Mouse (Mus musculus): ENCODE data around the gene Gm20696.

Gene Gm20696

DNA sequence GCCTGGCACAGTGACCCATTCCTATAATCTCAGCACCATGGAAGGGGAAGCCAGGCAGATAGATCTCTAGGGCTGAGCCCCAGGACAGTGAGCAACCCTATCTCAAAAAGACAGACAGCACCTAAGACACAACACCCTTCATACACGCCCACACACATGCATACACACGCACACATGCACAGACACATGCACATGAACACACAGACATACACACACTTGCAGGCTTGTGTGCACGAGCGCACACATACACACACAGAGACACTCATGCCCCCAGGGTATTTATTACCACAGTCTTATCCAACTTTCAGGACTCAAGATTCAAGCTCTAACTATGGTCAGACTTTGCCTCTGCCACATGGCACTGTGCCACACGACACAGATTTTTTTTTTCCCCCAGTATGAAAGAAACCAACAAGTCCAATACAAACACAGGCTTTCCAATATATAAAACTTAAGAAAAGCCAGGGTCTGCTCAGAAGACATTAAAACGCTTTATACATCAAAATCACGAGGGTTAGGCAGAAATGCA is 182.3 kb downstream of the Gm20696 start:
- no peak for DNase-seq (ENCODE audit: low spot score)

DNA sequence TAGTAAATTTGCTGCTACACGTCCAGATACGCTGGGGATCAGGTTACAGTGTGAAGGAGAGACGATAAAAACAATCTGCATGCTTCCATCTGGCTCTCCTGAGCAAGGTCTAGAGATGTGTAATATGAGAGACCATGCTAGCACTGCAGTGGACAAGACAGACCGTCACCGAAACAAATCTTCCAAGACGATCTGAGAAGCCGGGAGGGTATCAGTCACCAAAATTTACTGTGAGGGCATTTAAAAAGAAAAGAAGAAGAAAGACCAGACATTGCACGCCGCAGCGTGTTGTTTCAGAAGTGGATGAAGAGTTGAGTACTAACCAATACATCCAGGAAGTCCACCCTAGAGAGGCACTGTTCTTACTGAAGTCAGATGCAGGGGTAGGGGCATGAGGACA is 183.0 kb downstream of the Gm20696 start:
- DNase-seq (ENCODE audit: low spot score): no peak

DNA sequence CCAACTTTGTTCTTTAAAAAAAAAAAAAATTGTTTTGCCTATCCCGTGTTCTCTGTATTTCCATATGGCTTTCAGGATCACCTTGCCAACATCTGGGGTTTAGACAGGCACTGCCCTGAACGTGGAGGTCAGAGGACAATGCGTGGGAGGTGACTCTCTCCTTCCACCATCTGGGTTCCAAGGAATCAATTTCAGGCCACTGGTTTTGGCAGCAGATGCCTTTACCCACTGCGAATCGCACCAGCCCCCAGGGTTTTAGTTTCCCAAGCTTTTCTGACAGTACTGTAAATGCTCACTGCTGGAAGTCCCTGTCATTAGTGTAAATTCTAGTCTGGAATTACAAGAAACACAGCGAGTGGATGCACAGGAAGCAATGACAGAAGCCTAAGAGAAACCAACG is 185.0 kb downstream of the Gm20696 start:
- no peak for DNase-seq (ENCODE audit: low spot score)

DNA sequence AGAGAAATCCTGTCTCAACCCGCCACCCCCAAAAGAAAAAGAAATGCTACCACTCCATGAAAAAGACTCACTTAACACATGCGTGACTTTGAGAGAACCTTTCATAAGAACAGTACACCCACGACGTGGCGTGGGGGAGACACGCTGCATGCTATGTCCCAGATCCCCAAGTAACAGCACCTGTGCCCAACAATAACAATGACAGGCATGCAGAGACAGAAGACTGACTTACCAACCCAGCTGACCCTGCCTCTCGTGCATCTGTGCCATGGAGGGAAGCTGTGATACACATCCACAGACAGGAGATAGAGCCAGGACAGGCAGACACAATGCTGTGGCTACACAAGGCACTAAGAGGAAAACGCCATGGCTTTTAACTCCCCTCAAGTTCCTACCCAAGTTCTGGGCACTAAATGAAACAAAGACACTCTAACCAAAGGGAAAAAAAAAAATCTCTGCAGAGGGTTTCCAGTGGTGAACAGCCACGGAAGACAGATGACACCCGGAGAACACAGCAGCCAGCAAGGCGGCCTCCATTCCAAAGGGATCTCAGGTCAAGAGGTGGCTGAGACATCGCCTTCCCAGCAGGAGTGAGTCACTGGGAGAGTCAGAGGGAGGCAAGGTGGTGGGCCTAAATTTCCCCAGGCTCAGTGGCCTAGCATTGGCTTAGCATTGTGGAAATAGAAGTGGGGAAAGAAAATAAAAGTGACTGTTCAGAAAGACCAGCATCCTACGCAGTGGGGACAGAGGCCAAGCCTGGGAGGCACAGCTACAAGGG is 187.5 kb downstream of the Gm20696 start:
- no peak for DNase-seq (ENCODE audit: low spot score)

DNA sequence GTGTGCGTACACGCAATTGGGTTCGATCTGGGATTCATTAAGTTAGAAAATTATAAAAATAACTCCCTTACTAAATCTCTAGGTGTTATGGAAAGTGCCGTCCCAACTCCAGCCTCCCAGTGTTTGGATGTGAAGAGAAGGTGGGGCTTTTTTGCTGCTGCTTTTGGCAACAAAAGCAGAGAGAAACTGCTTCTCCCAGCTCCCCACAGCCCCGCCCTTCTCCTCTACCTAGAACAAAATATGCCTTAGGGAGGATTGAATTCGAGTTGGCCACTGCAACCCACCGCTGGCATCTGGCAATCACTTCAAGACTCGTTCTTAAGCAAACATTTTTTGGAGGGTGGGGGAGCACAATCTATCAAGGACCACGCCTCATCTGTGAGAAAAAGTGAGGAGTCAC is 191.6 kb downstream of the Gm20696 start:
- no peak for DNase-seq (ENCODE audit: low spot score)

DNA sequence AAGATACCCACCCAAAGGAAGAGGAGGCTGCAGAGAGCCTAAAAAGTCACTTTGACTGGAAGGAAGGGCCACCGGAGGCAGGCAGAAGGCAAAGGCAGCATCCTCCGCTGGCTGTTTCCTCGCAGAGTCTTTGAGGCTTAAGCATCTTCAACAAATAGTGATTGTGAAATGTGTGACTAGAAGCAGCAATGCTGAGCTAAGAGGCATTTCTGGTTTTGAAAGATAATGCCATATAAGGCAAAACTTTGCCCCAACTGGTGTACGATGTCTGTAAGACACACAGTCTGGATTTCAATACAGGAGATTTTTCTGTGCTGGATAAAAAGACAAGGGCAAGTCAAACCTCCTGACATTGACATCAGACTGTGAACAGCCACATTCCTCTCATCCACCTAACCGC is 195.7 kb downstream of the Gm20696 start:
- no peak for DNase-seq (ENCODE audit: low spot score)

- no peak for DNase-seq (ENCODE audit: low spot score)
Observed at GRCm38 (mm10) chr6:99469134-99469834, 197.3 kb downstream of the Gm20696 start.

DNA sequence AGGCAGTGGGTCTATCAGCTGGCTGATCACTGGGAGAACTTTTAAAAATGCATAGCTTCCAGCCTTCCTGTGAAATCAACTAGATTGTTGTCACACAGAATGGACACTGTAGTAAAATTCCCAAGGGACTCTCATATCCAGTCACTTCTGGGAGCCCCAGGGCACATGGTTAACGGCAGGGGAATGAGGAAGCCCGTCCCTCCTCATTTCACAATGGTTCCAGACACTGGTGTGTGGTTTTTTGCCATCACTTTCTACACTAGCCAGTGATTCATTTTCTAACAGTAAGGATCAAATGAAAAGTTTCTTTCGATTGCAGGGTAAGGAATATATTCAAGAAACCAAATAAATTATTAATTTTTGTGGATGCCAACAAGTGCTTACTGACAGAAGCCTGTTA is 198.8 kb downstream of the Gm20696 start:
- no peak for DNase-seq (ENCODE audit: low spot score)

- no peak for DNase-seq (ENCODE audit: low spot score)
Observed at GRCm38 (mm10) chr6:99467109-99467508, 199.5 kb downstream of the Gm20696 start.

GRCm38 (mm10) chr6:99466354-99466753 is 200.2 kb downstream of the Gm20696 start:
- no peak for DNase-seq (ENCODE audit: low spot score)

- DNase-seq (ENCODE audit: low spot score): no peak
Observed at GRCm38 (mm10) chr6:99464449-99464848, 202.1 kb downstream of the Gm20696 start.

- no peak for DNase-seq (ENCODE audit: low spot score)
Observed at GRCm38 (mm10) chr6:99463906-99464305, 202.7 kb downstream of the Gm20696 start.

GRCm38 (mm10) chr6:99458775-99459174 is 207.8 kb downstream of the Gm20696 start:
- DNase-seq (ENCODE audit: low spot score): no peak

- DNase-seq (ENCODE audit: low spot score): no peak
Observed at GRCm38 (mm10) chr6:99453763-99454520, 212.7 kb downstream of the Gm20696 start.

DNA sequence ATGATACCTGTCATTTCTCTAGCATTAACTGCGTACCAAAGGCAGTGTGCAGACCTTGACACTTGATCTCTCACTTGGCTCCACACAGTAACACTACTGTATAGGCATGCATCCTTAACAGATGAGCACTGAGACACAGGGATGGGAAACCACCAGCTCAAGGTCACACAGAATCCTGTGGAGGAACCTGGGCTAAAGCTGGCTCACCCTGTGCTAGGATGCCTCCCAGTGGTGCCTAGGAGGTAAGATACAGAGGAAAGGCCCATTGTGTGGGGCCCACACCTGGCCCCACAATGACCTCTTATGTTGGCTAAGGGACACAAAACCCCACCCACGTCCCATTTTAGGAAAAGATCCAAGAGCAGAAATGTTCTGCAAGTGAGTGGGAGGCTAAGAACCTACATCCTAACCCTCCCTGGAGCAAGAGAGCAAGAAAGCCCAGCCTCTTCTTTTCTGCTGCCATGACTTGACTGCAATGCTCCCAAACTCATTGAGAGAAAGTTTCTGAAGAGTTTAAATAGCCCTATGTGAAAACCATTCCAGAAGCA is 213.9 kb downstream of the Gm20696 start:
- no peak for DNase-seq (ENCODE audit: low spot score)

DNA sequence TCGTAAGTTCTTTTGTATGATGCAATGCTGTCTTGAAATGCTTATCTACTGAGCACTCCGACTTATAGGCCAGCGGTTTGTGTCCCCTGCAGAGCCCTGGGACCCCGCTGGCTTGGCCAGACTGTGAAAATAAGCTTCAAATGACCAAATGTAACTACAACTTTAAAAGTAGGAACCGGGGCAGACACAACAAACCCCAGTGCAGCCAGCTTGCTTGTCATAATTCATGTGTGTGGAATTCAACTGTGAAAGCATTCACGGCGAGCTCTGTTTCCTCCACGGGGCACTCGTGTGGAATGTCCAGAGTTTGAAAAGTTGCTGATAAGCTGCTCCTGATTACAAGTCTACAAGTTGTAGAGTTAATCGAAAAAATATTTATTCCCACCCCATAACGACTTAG is 215.1 kb downstream of the Gm20696 start:
- no peak for DNase-seq (ENCODE audit: low spot score)

DNA sequence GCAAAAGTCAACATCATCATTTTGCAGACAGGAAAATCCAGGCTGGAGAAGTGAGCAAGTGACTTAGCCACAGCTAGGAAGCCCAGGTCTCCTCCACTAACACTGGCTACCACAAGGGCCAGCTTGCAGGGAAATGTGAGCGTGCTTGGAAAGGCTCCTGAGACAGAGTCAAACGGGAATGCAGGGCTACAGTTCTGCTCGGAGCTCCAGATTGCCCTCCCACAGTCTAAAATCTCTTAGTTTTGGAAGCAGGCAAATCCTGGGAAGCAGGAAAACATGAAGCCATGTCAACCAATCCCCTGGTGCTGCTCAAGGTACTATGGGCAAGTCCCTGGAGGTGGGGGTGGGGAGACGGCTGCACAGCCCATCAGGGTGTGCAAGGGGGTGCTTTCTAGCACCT is 219.2 kb downstream of the Gm20696 start:
- DNase-seq (ENCODE audit: low spot score): no peak

- DNase-seq (ENCODE audit: low spot score): no peak
Observed at GRCm38 (mm10) chr6:99446801-99447415, 219.7 kb downstream of the Gm20696 start.

- no peak for DNase-seq (ENCODE audit: low spot score)
Observed at GRCm38 (mm10) chr6:99443460-99443859, 223.1 kb downstream of the Gm20696 start.

DNA sequence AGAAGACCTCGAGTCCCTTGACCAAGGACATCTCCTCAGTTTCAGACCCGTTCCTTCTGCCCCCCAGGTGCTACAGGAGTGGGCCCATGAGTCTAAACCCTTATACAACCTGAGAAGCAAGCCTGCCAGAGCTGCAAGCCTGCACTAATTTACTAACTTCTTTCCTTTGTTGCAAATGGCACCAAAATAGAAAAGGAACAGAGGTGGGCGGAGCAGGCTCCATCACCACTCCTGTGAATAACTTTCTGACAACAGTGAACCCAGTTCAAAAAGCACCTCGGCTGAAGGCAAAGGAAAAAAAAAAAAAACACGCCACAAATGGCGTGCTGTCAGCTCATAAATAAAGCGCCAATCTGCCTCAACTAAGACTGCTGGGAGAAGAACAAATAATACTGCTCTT is 225.5 kb downstream of the Gm20696 start:
- DNase-seq (ENCODE audit: low spot score): no peak

GRCm38 (mm10) chr6:99440606-99441005 is 226.0 kb downstream of the Gm20696 start:
- no peak for DNase-seq (ENCODE audit: low spot score)

DNA sequence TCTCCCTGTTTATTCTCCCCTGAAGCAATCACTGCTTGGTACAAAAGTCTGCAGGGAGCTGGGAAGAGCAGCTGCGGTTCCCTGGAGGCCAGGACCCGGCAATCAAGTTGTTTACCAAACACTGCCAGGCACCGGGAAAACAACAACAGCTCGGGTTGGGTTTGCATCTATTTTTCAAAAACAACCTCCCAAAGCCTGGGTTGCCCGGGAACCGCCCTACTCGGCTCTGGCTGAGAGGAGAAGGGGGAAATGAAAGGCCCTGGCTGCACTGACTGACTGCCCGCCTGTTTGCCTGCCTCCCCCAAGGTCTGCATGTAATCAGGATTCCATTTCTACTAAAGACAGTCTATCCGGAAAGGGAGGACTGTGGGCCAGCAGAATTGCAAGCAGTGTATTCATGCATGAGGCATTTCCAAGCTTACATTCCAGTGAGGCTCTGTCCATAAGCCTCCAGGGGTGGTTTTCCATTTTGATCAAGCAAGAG is 226.7 kb downstream of the Gm20696 start:
- DNase-seq (ENCODE audit: low spot score): no peak
